Mouse (Mus musculus) thymus, adult 2 months (tissue): ENCODE data around the gene Kif6.

Source experiments
- CTCF ChIP-seq: fragments of 200-500 bp; IDR thresholded peaks from 2 replicates; pipeline ENCODE4 v1.5.1; 2012; ENCODE audit warnings: mild to moderate bottlenecking, control low read depth, low read length, moderate library complexity, borderline replicate concordance; ENCODE audit not compliant: control insufficient read depth, poor library complexity, insufficient read depth; ENCODE audit errors: extremely low read depth
- POLR2A ChIP-seq: fragments of 200-500 bp; IDR thresholded peaks from 2 replicates; pipeline ENCODE4 v1.6.1; 2012; ENCODE audit warnings: mild to moderate bottlenecking, low read length, control low read depth, moderate library complexity; ENCODE audit not compliant: control insufficient read depth, poor library complexity, insufficient read depth; ENCODE audit errors: extremely low read depth

DNA sequence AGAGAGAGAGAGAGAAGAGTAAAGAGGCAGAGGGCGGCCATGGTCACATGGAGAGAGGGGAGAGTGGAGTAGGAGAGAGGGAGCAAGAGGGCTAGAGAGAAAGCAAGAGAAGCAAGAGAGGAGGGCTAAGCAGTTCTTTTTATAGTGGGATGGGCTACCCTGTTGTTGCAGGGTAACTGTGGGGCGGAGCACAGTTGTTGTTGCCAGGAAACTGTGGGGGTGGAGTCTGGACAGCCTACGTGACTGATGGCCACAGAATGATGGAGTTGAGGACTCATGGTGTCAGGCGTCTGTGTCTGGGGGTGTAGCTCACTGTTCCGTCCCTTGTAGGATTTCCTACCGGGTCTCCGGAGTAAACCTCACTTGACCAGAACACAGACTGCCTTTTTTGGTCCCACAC lies 324.2 kb downstream of the Kif6 start:
- TF ChIP-seq CTCF = no peak
- TF ChIP-seq POLR2A = no peak
